Mouse (Mus musculus) adrenal gland, postnatal 25 days (tissue): ENCODE data around the gene Doc2g. TPM values are rescaled to one million over a fixed set of nuclear protein-coding genes. Genes with fewer than 3 reads are reported as not detected.

Experiments used
- DNase-seq: peaks from one replicate; pipeline ENCODE4 v3.0.0; 2021; ENCODE audit warnings: mixed read lengths
- total RNA-seq: library from RNA; stranded (reverse); gene quantifications from 2 replicates; pipeline ENCODE4 v1.2.3, GENCODE M21; 2021

The Doc2g gene
- total RNA-seq, 1 experiment from 2014 or later: 2.4 TPM

GRCm38 (mm10) chr19:4052516-4053030, 49.5 kb downstream of the Doc2g start:
- DNase-seq: no peak

- DNase-seq: no peak
Observed at GRCm38 (mm10) chr19:4054613-4055012, 51.5 kb downstream of the Doc2g start.

- no peak for DNase-seq
Observed at GRCm38 (mm10) chr19:4055216-4055946, 52.3 kb downstream of the Doc2g start.

GRCm38 (mm10) chr19:4055947-4056693, 53.0 kb downstream of the Doc2g start:
- DNase-seq: no peak

Other genes with a start within 250 kb of the Doc2g start
- 72.1 and 75.9 TPM in 2 replicates for gene Kmt5b, start 235.9 kb upstream of the Doc2g start, total RNA-seq
- gene Chka, start 151.5 kb upstream of the Doc2g start, total RNA-seq: 72.2 and 82.8 TPM in 2 replicates
- gene Tcirg1, start 96.2 kb upstream of the Doc2g start, total RNA-seq: 83.9 and 87.0 TPM in 2 replicates
- 338 and 341 TPM in 2 replicates for gene Ndufs8, start 90.5 kb upstream of the Doc2g start, total RNA-seq
- gene Aldh3b1, start 73.5 kb upstream of the Doc2g start, total RNA-seq: 131 and 209 TPM in 2 replicates
- gene Unc93b1, start 68.1 kb upstream of the Doc2g start, total RNA-seq: 46.5 and 69.6 TPM in 2 replicates
- 0.48 and 1.3 TPM in 2 replicates for gene Aldh3b3, start 44.7 kb upstream of the Doc2g start, total RNA-seq
- gene Aldh3b2, start 31.0 kb upstream of the Doc2g start, total RNA-seq: 10.0 and 11.6 TPM in 2 replicates
- gene Acy3, start 16.7 kb upstream of the Doc2g start, total RNA-seq: 18.5 and 27.6 TPM in 2 replicates
- not detected in 2 replicates for gene Tbx10, start 10.6 kb upstream of the Doc2g start, total RNA-seq
- gene Nudt8, start 2.7 kb upstream of the Doc2g start, total RNA-seq: 18.7 and 24.8 TPM in 2 replicates
- gene Gm49405, start 2.7 kb upstream of the Doc2g start, total RNA-seq: 1.3 and 1.7 TPM in 2 replicates
- gene Ndufv1, start 9.5 kb downstream of the Doc2g start, total RNA-seq: 244 and 297 TPM in 2 replicates
- 383 and 392 TPM in 2 replicates for gene Gstp1, start 34.7 kb downstream of the Doc2g start, total RNA-seq
- gene Gstp2, start 42.7 kb downstream of the Doc2g start, total RNA-seq: 58.6 and 65.7 TPM in 2 replicates
- 0.76 and 5.2 TPM in 2 replicates for gene Gstp3, start 56.3 kb downstream of the Doc2g start, total RNA-seq
- not detected in 2 replicates for gene Cabp2, start 78.3 kb downstream of the Doc2g start, total RNA-seq
- 84.7 and 88.0 TPM in 2 replicates for gene Cdk2ap2, start 93.9 kb downstream of the Doc2g start, total RNA-seq
- 54.8 and 73.7 TPM in 2 replicates for gene Pitpnm1, start 96.7 kb downstream of the Doc2g start, total RNA-seq
- gene Aip, start 122.5 kb downstream of the Doc2g start, total RNA-seq: 108 and 117 TPM in 2 replicates
- 0.12 TPM in 1 of 2 replicates, not detected in the other for gene Gpr152, start 136.5 kb downstream of the Doc2g start, total RNA-seq
- 0.94 and 1.3 TPM in 2 replicates for gene Cabp4, start 140.7 kb downstream of the Doc2g start, total RNA-seq
- 179 and 226 TPM in 2 replicates for gene Coro1b, start 145.3 kb downstream of the Doc2g start, total RNA-seq
- gene Ptprcap, start 150.3 kb downstream of the Doc2g start, total RNA-seq: 3.9 and 6.0 TPM in 2 replicates
- 48.8 and 52.6 TPM in 2 replicates for gene Rps6kb2, start 160.0 kb downstream of the Doc2g start, total RNA-seq
- 2.6 and 4.1 TPM in 2 replicates for gene Carns1, start 172.2 kb downstream of the Doc2g start, total RNA-seq
- 1.0 TPM in 1 of 2 replicates, not detected in the other for gene Tbc1d10c, start 188.0 kb downstream of the Doc2g start, total RNA-seq
- 373 and 392 TPM in 2 replicates for gene Ppp1ca, start 188.8 kb downstream of the Doc2g start, total RNA-seq
- gene Rad9a, start 198.3 kb downstream of the Doc2g start, total RNA-seq: 10.1 and 10.8 TPM in 2 replicates
- 11.0 and 14.5 TPM in 2 replicates for gene Clcf1, start 210.9 kb downstream of the Doc2g start, total RNA-seq
- not detected in 2 replicates for gene AC109138.7, start 211.0 kb downstream of the Doc2g start, total RNA-seq
- 56.8 and 60.4 TPM in 2 replicates for gene Pold4, start 228.6 kb downstream of the Doc2g start, total RNA-seq